Mouse (Mus musculus) thymus, postnatal 14 days (tissue): ENCODE results near the gene Nms.

Experiments used
- DNase-seq: peaks from one replicate; pipeline ENCODE4 v3.0.0; 2021

The Nms gene

GRCm38 (mm10) chr1:38938849-38939248 is at the start of gene Nms:
Gene Nms (plus strand): TSS chr1:38939149.
- no peak for DNase-seq

DNA sequence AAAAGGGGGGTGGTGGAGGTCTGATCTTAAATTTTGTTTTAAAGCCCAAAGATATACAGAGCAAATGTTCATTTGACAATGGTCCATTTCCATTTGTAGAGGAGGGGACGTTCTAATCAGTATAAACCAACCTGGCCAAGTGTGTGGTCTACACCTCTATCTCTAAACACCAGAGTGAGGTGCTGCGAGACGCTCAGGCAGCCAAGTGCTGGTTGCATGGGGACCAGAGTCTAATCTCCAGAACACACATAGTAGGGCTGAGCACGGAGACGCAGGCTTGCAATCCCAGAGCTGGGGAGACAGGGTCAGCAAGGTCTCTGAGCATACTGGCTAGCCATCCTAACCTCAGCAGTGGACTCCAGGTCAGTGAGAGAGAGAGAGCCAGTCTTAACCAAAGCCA is 47.5 kb upstream of the Nms start:
- no peak for DNase-seq

DNA sequence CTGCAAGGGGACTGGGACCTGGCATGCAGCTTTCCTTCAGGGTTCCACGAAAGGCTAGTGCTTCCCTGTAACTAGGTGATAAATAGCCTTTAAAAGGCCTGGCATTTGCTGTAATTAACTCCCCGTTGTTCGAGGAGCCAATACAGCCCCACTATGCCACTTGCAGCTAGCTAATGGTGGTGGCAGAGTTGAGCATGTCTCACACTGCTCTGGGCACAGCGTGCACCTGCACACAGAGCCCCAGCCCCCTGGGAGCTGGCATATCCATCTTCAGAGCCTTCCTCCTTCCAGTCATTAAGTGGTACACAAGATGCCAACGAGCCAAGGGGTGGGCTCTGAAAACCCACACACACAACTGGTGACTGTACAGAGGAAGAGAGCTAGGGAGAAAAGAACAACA is 45.9 kb upstream of the Nms start:
- no peak for DNase-seq

DNA sequence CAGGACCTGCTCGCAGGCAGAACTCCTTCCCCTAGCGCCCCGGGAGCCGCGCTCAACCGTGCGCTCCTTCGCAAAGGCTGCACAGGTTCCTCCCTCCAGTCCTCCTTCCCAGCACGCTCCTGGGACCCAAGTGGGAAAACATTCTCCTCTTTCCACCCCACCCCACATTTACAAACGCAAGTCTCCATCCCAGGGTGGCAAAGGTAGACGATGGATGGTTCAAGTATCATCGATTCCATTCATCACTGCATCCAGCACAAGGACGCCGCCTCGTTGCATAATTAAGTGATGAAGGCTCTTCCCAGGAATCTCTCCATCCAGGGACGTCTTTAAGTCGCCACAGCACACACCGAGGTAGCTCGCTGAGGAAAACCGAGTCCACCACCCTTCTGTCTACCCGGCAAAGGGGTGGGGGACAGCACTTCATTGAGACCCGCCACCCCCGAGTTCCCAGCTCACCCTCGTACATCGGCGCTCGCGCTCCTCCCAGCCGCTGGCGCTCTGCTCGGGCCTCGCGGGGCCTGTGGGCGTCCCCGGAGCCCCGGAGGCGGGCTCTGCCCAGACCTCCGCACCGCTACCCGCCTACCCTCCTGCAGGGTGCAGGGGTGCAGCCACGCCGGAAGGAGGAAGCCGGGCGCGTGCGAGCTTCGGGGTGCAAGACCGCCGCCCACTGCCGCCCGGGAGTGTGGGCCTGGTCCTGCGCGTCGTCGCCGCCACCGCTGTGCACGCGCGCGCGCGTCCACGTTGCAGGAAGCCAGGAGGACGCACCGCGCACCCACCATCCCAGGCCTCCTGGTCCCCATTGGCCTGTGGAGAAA is 41.3 kb upstream of the Nms start, which contains the start of gene Chst10:
TSS of gene Chst10 (minus strand) at position 731 of the 818 bp plus-strand sequence.
- DNase-seq: peak; percentile 97

DNA sequence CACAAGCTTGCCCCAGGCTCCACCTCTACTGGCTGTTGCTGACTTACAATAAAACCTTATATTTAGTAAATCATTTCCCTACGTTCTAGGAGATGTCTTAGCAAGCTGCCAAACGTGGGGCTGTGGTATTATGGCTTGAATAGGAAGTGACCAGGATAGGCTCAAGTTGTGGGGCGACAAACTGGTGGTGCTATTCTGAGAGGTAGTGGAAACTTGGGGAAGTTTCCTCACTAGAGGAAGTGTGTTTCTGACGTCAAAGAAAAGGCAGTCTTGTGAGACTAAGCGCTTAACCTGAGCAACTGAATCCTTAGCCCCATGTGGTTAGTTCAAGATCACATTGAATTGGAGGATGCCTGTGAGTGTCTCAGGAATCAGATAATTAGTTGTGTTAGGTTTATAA is 36.4 kb upstream of the Nms start:
- DNase-seq: no peak

DNA sequence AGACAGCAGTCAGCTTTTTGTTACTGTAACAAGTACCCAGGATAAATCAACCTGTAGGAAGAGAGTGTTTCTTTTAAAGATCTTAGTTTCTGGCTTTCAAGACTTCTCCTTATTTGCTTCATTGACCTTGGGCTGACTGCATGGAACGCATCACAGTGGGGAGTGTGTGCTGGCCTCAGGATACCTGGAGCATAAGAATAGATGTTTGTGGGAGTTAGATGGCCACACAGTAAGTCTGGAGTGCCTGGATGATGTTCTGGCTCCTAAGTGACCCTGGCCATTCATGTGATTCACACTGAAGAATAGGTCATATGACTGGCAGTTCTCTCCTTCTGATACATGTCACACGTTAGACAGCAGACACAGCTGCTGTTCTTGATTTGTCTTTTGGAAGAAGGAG is 35.0 kb upstream of the Nms start:
- DNase-seq: no peak

- DNase-seq: no peak
Observed at GRCm38 (mm10) chr1:38928996-38929395, 10.0 kb upstream of the Nms start.

GRCm38 (mm10) chr1:38929468-38929867 is 9.5 kb upstream of the Nms start:
- no peak for DNase-seq

GRCm38 (mm10) chr1:38930767-38931166 is 8.2 kb upstream of the Nms start:
- DNase-seq: no peak

- DNase-seq: peak; percentile 62
Observed at GRCm38 (mm10) chr1:38934668-38935067, 4.3 kb upstream of the Nms start.

GRCm38 (mm10) chr1:38936780-38937179 is 2.2 kb upstream of the Nms start:
- peak; percentile 53 for DNase-seq

DNA sequence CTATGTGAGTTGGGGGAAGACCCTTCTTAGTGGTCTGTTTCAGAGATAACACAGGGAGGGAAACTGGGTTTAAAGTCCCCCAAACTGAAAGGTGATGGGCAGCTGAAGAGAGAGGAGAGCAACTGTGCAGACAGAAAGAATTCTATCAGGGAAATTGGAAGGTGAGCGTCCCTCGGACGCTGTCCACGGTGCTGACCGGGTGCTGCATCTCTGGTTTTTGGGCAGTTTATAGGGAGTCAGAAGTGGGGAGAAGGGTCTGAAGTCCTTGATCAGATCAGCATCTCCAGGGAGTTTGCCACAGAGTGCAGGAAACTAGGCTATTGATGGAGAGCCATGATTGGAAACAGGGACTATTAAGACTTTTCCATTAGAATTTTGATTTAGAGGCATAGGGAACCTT is 659 bp downstream of the Nms start:
- DNase-seq: peak; percentile 13

- no peak for DNase-seq
Observed at GRCm38 (mm10) chr1:38956457-38956856, 17.5 kb downstream of the Nms start.

- no peak for DNase-seq
Observed at GRCm38 (mm10) chr1:38969116-38969515, 30.2 kb downstream of the Nms start.

DNA sequence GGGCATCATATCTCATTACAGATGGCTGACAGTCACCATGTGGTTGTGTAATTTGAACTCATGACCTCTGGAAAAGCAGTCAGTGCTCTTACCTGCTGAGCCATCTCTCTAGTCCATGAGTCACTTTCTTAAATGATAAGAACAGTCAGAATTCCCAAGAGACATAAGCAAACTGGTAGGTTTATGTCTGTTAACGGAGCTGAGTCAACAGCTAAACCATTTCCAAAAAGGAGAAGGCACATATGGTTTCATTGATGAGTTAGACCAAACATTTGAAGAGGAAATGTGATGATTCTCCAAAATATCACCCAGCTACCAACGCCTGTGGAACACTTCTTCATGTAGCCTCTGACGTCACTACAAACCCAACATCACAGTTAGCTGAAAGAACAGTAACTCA is 32.8 kb downstream of the Nms start:
- no peak for DNase-seq

- DNase-seq: no peak
Observed at GRCm38 (mm10) chr1:38972986-38973592, 34.1 kb downstream of the Nms start.

DNA sequence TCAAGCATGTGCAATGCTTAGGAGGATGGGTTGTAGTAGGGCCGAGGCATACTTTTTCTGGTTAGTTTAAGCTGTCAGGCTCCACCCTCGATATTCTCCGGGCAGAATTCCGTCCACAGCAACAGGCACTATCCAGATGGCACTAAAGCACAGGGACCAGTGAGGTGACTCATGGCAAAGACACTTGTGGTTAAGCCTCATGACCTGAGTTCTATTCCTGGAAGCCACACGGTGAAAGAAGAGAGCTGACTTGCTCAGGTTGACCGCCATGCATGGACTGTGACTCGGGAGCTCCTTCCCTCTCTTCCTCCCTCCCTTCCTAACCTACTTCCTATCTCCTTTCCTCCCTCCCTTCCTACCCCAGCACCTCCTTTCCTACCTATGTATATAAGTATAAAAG is 41.0 kb downstream of the Nms start:
- no peak for DNase-seq

GRCm38 (mm10) chr1:38983870-38984269 is 44.9 kb downstream of the Nms start:
- no peak for DNase-seq

DNA sequence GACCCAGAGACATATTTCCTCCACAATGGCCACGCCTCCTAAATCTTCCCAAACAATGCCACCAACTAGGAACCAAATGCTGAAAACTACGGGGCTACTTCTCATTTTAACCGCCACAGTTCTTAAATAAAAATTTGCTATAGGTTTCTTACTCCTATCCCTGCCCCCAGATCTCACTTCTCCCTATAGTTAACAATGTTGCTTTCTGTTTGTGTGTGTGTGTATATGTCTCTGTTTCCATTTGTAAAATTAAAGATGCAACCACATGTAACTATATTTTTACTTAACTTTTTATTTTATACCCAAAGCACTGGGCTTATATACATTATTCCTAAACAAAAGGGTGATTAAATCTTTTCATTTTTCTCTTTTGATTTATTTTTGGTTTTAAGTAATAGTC is 46.4 kb downstream of the Nms start, which contains the start of gene Pdcl3:
TSS of gene Pdcl3 (plus strand) at position 301 of the 400 bp plus-strand sequence.
- no peak for DNase-seq

GRCm38 (mm10) chr1:38987080-38987864 is 48.3 kb downstream of the Nms start:
- peak; percentile 98 for DNase-seq

DNA sequence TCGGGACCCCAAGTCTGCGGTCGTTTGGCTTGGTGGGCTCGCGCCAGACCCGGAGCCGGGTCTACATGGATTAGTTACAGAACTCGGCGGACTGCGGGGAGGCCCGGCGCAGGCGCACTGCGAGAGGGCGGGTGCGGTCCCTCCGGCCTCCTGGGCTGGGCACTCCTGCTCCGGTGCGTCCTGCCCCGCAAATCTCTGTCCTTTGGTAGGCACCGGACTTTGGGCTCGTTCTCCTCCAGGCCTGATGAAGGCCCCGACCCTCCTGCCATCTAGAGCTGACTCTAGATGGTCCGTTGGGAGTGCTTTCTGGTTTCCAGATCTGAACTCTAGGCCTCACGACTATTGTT is 48.9 kb downstream of the Nms start:
- no peak for DNase-seq

DNA sequence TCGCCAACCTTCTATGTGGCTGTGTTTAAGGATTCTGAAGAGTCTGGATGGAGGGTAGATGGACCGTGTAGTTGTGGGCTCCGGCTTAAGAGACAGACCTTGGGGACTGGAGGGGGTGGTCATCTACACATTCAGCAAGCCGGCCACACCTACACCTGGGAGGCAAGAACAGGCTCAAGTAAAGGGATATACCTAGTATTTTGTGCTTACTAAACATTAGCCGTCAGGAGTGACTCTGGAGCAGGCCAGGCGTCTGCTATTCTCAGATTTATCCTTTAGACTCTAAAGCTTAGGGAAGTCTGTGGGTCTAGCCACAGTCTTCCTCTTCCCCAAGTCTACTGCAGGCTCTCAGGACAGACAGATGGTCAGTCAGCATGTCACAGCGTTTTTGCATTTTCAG is 49.4 kb downstream of the Nms start:
- DNase-seq: no peak

DNA sequence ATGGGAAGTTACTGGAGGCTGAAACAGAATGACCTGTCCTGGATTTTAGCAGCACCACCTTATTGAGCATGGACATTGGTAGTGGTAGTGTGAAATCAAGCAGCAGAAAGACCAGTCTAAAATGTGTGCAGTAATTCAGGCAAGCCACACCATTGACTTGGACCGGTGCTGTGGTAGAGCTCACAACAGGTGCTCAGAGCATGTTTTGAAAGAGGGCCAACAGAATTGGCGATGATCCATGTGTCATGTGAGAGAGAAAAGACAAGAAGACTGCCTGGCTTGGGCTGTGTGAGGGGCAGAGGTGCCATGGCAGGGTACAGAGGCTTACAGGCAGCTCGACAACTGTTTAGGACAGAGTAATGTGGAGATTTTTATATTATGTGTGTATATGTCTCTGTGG is 53.4 kb downstream of the Nms start:
- no peak for DNase-seq
